Mouse (Mus musculus) right cerebral cortex, postnatal 25 days (tissue): ENCODE measurements around the gene Ccdc38.

ENCODE experiments used
- DNase-seq: peaks from one replicate; pipeline ENCODE4 v3.0.0; 2022

Ccdc38 gene

DNA sequence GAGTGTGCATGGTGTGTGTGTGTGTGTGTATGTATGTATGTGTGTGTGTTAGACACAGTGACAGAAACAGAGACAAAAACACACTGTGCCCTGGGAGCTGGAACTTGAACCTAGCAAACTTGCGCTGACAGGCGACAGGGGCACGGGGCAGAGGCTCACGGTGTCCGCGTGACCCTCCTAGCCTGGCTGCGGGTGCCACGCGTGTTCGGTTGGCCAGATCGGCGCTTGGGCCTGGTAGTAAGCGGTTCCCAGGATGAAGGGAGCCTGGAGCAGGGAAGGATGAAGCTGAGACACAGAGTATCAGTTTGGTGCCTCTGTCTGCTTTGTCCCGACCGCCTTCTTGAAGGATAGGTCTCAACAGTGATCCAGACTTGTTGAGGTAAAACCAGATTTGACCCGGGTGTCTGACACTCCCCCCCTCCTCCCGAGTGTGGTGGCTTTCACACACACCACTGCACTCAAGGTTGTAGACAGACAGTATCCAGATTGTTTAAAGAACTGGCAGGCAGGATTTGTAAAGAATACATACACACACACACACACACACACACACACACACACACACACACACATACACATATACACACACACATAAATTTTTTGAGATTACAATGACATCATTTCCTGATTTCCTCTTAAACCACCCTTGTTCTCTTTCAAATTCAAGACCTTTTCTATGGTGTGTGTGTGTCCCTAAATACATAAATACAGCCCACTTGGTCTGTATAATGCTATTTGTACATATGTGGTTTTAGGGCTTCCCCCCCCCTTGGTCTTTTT is at the start of gene Ccdc38:
Gene Ccdc38, plus strand, starts transcription at position 202 of the 780 bp plus-strand sequence.
- DNase-seq = no peak

DNA sequence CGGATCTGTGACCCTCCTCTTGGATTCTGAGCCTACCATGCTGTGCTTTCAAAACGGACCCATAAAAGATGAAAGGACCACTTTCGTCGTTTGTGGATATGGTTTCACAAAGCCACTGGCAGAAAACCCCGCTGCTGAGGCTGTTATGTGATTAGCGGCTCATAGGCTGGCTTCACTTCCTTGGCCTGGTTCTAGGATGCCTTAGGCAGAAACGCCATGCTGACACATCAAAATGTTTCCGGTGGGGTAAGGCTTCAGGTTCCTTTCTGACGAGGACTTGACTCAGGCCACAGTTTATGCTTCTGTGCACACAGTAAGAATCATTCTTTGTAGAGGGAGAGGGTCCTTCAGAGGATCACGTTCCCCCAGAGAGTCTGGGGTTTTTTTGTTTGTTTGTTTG is 39.6 kb upstream of the Ccdc38 start:
- DNase-seq = no peak

DNA sequence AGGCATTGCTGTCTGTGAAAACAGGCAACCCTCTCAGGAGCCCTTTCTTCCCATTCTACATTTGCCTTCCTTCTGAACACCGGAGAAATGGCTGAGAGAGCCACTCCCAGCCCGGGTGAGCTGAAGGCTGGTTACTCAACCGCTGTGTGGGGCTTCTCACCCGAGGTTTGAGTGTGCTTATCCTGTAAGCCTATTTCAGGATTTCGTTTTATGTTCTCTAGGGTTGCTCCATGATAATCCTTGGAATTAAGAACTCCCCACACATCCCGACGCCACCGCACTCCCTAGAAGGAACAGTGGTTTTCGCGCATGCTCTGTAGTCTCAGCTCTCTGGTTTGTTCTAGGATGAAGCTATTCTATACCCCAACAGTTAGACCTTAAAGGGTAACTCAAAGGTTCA is 39.1 kb upstream of the Ccdc38 start:
- no peak for DNase-seq

DNA sequence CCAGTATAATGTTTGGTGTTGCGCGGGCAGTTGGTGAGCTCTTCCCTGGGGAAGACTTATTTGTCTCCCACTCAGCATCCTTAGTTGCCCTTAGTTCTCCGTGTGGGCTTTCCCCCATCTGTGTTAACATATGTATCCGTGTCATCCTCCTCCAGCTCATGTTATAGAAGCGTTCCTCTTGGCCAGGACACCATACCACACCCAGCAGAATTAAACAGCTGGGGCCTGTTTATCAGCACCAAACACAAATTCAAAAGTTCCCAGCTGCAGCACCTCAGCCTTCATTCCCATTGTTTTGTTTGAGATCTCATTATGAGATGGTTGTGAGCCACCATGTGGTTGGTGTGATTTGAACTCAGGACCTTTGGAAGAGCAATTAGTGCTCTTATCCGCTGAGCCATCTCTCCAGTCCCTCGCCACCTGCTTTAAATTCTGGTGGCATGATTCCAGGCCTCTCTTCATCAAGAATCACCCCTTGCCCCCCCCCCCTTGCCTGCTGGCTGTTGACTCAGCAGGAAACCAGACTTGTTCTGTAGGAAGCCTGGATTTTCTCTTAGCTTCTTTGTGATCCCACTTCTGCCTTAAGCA is 32.0 kb upstream of the Ccdc38 start:
- no peak for DNase-seq

DNA sequence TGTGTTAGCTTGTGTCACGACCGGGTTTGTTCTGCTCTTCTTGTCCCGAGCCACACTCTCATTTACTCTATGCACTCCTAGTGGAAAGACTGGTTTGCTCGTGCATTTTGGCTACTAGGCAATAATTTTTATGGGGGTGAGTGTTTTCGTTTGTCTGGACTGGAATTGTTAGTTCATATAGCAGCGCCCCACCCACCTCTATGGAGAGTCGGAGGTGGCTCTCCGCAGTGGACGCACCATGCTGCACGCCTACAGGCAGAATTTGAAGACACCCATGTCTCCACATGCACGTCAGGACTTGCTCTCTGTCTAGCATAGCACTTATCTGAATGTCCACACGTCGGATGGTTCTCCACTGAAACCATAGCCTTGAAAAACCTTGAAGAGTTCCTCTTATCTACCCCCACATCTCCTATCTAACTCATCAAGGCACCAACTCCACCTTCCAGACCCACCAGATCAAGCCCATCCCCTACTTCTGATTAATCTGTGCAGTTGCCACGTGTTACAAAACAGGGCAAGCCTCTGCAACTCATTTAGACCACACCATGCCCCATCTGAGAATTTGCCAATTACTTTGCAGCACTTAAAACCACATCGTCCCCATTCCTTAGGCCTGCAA is 30.8 kb upstream of the Ccdc38 start:
- DNase-seq = no peak

DNA sequence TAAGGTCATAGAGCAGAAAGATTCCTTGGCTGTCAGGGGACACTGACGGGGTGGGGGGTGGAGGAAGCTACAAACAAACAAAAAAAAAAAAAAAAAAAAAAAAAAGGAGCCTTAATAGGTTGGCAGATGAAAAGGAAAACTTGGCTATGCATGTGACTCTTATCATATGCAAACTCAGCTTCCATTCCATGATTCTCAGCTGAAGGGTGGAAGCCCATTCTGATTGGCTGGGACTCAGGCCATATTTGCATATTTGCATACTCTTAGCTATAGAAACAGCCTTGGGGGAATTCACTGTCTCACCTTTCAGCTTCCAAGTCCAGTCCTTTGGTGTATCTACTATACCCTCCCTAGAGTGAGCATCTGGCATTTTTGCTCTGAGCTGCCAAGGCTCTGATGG is 25.0 kb upstream of the Ccdc38 start:
- no peak for DNase-seq

DNA sequence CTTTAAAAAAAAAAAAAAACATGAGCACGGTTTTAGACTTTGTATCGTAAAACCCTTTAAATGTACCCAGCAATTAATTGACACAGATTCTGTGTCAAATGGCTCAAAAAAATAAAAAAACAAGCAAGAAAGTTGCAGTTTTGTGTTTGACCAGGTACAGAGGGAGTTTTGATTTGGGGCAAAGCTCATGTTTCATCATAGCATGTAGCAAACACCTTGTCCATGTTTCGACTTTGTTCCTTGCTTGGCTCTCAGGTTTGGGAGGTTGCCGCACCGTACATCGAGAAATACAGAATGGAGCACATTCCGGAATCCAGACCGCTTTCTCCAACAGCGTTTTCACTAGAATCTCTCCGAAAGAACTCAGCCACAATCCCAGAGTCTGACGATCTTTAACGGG is 24.5 kb upstream of the Ccdc38 start:
- no peak for DNase-seq

DNA sequence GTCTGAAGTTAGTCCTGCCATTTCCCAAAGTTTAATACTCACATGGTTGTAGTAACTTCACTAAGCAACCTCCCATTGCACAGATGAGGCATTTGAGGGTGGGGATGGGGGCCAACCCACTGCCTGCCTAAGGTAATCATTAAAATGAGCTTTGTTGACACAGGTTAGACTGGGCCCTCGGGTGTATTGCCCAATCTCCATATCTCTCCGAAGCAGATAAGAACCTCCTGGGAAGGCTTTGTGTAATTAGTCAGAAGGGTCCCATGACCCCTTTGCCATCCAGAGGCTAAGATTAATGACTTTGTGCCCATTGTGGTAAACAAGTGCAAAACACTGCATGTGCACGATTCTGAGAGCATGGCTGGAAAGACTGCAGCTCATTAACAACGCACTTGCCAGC is 22.7 kb upstream of the Ccdc38 start:
- DNase-seq = no peak

DNA sequence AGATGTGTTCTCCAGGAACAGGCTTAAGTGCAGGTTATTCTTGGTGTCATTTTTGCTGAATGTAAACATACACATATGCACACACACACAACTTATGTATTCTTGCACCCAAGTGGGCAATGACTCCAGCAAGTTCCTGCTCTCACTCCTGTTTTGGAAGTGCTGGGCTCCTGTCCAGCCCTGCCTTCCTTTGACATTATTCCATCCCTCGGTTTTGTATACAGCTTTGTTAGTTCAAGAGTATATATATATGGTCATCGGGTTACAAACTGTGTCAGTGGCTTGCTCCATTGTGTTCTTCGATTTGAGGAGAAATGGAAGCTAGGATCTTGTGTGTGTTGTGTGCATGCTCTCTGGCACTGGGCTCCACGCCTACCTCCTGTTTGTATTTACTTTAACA is 22.2 kb upstream of the Ccdc38 start:
- DNase-seq = no peak

DNA sequence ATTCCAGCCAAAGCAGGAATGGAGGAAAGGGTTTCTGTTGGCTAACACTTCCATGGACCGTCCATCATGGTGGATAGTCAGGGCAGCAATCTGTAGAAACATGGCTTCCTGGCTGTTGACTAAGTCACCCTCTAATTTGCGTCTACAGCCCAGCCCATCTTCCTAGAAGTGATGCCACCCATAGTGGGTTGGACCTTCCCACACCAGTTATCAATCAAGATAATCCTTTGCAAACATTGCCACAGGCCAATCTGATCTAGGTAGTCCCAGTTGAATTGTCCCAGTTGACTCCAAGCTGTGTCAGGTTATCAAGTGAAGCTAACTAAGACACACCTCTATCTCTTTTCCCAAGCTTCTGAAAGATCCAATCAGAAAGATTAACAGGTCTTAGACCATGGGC is 21.8 kb upstream of the Ccdc38 start:
- DNase-seq = no peak

DNA sequence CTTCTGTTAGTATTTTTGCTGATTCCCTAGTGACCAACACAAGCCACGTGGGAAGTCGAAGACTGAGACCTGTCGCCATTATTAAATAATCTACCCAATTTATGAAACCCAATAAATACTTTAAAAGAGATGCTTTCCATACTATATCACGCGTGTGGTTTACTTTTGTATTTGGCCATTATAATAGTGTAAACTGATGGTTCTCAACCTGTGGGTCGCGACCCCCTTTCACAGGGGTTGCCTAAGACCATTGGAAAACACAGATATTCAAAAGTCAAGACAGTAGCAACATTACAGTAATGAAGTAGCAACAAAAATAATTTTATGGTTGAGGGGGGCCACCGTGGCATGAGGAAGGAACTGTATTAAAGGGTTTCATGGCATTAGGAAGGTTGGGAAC is 21.3 kb upstream of the Ccdc38 start:
- no peak for DNase-seq

DNA sequence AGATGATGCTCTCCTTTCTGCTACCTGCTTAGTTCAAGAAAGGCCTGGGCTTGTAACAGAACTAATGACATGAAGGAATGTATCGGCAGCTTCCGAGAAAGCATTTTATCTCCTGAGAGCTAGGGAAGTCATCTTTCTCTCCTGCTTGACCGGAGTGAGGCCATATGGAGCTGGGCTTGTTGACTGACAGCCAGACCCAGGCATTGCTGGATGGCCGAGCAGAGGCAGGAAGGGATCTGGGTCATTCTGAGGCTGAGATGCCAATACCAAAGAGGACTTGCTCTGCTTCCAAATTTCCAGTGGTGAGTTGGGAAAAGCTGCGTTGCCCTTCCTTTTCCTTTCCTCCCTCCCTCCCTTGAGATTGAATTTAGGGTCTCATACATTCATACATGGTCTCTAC is 20.7 kb upstream of the Ccdc38 start:
- no peak for DNase-seq

DNA sequence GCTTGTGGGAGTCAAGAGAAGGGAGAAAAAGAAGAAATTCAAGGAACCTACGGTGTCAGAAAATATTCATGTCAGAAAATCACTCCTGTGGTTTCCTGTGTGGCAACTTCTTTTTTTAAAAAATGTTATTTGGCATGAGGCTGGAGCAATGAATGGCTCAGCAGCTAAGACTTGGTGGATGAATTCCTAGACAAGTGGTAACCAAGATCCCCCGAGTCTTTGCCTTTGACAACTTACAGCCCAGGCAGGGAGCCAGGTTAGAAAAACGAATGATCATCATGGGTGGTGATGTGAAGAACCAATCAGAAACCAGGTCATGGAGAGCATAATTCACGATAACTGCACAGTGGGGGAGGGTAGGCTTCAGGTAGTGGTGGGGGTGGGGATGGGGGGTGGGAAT is 19.4 kb upstream of the Ccdc38 start:
- no peak for DNase-seq

DNA sequence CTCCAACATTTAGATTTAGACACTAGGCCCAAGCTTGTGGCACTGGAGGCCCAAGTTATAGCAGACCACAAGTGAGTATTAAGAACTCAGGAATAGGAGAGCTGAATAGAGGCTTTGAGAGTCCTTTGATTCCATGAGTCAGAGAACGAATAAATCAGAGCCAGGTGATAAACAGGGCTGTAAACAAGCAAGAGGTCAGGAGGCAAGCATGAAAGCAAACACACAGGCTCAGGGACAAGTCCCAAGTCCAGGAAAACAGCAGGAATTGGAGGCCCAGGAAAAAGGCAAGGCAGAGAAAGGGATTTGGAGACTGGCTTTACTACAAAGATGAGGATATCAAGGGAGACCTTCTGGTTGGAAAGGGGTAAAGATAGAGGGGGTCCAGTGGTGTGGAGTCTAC is 15.1 kb upstream of the Ccdc38 start:
- no peak for DNase-seq

DNA sequence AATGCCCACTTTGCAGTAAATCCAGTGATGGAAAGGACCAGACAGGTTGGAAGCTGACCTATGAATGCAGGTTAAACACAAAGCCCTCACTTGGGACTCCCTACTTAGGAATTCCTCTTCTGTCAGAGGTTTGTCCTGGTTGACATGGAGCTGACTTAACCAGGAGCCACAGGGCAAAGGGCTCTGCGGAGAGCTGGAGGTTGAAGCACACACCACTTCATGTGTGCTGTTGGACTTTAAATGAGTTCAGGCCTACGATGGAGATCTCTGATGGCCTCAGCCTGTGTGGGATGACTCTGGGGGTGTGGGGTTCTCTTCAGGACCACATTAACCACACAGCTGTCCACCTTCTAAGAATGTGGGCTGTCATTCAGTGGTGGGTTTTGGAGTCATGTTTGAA is 2.1 kb upstream of the Ccdc38 start:
- DNase-seq = no peak

DNA sequence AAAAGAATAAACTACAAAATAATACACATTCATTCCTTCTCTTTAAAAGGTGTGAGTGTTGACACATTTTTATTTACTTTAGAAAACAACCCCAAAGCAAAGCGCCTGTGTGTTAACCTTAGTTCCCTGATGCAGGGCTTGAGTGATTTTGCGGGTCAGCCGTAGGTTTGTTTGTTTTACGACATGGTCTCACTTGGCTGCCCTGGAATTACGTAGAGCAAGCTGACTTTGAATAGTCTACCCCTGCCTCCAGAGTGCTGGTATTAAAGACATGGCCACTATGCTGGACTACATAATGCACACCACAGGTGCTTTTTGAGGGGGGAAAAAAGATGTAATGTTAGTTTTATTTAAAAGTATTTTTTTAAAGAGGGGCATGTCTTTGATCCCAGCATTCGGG is 1.6 kb upstream of the Ccdc38 start:
- no peak for DNase-seq

DNA sequence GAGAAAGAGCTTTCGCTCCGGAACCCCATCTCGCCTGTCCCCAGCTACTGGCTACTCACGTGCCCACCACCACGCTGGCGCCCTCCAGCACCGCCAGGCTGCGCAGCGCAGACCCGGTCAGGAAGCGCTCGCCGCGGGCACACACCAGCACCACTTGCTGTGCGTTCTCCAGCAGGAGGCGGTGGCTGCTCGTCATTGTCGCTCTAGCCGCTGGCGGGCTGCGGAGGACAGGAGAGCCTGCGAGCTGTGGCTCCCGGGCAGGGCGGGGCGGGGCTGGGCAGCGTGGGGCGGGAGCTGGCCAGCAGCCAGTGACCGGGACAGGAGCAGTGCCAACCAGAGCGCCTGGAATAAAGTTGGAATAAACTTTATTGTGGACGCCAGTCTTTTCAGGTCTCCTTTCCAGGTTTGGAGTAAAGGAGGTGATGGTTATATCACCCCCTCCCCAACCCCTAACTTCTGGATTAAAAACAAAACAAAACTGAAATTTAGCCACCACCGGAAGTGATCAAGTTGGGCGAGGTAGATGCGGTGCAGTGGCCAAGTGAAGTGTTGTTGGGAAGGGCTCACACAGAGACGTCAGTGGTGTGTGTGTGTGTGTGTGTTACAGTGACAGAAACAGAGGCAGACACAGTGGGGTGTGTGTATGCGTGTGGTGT is 529 bp upstream of the Ccdc38 start, which contains the start of gene Amdhd1:
Gene Amdhd1, minus strand, starts transcription at position 259 of the 656 bp plus-strand sequence.
- peak; percentile 61 for DNase-seq

DNA sequence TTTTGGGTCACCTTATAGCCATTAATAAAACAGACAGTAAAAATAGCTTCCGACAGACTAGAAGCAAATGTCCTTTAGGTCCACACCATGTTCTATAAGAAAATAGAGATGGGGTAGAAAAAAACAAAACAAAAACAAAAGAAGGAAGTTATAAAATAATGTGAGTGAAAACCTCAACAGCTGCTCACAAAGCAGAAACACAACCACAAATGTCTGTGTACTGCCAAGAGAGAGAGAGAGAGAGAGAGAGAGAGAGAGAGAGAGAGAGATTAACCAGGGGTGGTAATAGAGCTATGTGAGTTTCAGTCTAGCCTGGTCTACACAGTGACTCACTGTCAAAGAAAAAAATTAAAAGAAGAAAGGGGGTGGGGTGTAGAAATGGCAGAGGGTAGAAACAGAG is 1.2 kb downstream of the Ccdc38 start:
- DNase-seq = no peak

DNA sequence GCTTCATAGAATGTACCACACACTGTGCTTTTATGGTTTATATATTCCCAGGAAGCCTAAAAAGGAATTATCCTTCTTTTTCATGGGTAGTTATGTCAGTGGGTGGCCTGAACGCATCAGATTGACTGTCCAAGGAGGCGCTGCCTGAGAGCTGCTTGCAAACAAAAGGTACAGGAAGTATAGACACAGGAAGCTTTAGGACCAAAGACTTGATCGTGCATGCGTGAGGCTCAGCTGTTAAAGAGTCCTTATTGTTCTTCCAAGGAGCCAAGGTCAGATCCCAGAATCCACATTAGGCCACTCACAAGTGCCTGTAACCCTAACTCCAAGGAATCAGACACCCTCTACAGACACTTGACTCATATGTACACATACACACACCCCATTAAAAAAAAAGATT is 1.9 kb downstream of the Ccdc38 start:
- no peak for DNase-seq

DNA sequence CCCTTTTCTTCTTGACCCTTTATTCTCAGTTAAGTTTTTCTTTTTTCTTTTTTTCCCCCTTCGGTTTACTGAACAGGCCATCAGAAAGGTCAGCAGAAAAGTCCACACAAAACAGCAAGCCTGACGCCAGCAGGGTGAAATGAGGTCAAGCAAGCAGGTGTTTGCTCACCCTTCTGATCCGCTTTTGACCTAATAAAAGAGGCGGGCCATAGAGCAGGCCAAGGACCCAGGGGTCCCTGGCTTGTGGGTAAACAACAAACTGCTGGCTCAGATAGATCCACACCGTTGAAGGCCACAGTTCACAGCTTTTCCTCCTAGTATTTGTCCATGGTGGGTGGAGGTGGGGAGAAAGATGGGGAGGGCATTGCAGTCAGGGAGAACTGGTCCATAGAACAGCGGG is 2.7 kb downstream of the Ccdc38 start:
- no peak for DNase-seq

DNA sequence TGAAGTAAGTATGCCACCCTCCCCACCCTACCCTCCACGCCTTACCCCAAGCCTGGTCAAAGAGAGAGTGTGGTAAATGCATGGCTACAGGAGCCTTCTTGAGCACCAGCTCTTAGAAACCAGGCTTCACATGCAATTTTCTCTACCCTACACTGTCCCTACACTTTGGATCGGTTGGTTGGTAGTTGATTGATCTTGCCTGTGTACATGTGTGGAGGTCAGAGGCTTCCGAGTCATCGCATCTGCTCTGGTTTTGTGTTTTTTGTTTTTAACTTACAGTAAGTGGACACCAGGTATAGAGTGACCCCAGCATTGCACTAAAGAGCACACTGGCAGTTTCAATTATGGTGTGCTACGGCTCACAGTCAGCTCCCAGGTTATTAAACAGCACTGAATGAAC is 3.7 kb downstream of the Ccdc38 start:
- DNase-seq = no peak

DNA sequence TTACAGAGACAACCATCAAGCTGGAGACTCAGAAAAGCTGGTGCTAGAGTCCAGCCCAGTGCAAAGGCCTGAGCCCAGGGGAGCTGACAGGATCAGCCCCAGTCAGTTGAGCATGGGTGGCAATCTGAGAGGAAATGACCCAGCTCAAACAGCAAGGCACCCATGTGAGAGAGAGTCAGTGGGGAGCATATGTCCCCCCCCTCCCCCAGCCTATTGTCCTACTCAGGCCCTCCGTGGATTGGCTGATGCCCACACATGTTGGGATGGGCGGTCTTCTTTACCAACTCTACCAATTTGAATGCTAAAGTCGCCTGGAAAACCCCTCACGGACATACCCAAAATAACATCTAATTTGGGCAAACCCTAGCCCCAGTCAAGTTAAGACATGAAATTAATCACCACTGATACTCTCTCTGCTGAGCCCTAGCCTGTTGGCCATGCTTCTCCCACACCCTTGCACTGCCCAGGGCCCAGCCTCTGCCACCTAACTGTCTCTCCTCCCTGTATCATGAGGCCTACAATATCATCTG is 7.4 kb downstream of the Ccdc38 start:
- DNase-seq = no peak

DNA sequence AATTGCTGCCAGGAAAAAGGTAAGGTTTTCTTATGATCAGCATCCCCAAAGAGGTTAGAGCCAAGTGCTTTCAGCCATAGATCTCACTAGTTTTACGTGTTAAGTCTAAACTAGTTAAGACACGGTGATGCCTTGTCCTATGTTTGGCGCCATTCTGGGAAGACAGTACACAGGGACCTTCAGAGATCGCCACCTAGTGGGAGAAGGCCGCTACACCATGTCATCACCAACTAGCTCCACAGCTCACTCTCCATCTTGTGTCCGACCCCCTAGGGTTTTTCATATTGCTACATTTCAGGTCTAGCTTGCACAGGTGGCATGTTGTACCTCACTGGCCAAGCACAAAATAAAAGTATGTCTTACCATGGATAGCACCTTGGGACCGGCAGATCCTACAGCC is 8.6 kb downstream of the Ccdc38 start:
- DNase-seq = peak; percentile 54

DNA sequence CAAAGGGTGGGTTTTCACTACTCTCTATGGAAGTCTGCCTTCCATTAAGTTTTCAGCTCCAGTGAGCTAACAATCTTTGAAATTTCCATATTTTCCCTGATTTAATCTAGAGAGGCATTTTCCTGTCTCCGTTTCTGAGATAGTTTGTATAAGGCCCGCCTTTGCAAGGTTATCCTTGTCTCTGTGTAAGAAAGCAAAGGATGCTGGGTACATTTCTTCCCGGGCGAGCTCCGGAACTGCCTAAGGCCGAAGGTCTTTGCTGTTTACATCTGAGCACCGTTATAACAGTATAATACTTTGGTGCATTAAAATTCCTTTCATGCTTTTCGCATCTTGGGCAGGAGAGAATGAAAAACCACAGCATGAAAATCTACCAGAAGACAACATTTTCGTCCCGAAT is 9.4 kb downstream of the Ccdc38 start:
- no peak for DNase-seq
